Mouse (Mus musculus) CH12F3 (cell line): Measurements from ENCODE around the gene Ceacam19.

Experiments
- in situ Hi-C: fragments of 300-500 bp; cut with MboI; formaldehyde crosslinking; loops from 2 replicates; pipeline ENCODE4 v1.14.3; 2020; ENCODE audit warnings: low sequenced_read_pairs

Ceacam19 gene

DNA sequence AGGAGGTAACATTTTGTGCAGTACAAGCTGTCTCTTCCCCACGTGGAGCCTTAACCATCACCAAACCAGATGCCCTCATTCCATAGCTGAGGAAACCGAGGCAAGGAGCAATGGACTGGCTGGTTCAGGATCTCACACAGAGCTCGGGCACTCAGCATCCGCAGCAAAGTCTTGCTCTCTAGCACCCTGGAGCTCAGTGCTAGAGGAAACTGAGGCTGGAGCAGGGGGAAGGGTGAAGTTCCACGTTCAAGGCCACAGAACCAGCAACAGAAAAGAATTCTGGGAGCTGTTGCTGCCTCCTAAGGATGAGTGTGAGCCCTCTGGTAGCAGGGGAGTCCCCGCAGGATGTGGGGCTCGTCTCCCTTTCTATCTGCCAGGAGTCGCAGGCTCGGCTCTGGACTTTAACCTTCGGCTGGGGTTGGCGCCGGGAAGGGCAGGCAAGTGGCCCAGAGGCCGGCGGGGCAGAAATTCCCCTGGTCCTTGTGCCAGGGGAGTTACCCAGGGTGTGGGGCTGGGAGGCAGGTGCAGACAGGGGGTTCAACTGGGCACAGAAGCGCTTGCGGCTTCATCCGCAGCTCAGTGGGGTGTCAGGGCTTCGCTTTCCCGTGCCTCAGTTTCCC is 44.8 kb downstream of the Ceacam19 start:
- in situ Hi-C loops = loop anchor here (5.0 kb wide), 1 partner anchor 41 kb away; no protein-coding TSS in a partner anchor

- in situ Hi-C loops = loop anchor here (5.0 kb wide), 1 partner anchor 40 kb away; no protein-coding TSS in a partner anchor
These were observed 45.9 kb downstream of the Ceacam19 start for GRCm38 (mm10) chr7:19841686-19842413.

DNA sequence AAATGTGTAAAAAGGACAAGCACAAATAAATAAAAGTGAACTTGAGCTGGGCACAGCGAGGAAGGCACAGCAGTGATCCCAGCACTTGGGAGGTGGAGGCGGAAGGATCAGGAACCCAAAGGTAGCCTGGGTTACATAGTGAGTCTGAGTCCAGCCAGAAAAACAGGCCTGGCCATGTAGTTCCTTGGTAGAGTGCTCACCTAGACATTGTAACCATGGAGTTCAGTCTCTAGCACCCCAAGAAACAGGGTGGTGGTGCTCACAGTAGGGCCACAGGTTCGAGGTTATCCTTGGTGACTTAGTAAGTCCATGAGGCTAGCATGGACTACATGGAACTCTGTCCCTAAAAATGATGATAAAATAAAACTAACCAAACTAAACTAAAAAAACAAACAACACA is 46.8 kb downstream of the Ceacam19 start:
- in situ Hi-C loops = loop anchor here (5.0 kb wide), 1 partner anchor 39 kb away; no protein-coding TSS in a partner anchor

DNA sequence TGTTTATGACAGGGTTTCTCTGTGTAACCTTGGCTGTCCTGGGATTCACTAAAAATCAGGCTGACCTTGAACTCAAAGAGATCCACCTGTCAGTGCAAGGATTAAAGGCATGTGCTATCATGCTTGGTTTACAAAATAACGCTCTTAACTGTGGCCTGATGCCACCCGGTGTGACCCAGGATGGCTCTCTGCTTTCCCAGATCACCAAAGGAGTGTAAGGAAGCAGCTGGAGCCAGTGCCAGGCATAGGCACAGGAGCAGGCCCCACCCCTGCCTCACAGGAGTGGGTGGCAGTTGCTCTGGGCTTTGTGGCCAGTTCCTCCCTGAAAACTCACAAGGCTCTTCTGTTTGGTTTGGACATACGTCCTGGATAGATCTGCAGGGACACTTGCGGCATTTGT is 47.4 kb downstream of the Ceacam19 start:
- in situ Hi-C loops = loop anchor here (5.0 kb wide), 1 partner anchor 38 kb away; no protein-coding TSS in a partner anchor

DNA sequence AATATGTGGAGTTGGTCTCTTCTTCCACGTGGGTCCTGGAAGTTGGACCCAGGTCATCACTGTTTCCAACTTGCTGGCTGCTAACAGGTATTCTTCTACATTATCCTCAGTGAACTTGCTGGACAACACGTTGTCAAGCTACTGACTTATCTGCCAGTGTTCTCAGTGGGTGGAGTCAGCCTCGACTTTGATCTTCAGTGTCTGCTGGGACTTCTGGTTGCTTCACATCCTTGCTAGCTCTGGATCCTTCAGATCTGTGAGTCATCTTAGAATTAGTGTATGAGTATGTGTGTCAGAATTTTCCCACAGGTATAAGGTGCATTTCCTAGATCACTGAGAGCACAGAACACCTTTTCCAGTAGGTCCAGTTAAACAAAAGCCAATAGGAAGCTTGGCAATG is 50.9 kb downstream of the Ceacam19 start:
- in situ Hi-C loops = no loop called here

GRCm38 (mm10) chr7:19834055-19834454 is 53.7 kb downstream of the Ceacam19 start:
- in situ Hi-C loops = no loop called here

DNA sequence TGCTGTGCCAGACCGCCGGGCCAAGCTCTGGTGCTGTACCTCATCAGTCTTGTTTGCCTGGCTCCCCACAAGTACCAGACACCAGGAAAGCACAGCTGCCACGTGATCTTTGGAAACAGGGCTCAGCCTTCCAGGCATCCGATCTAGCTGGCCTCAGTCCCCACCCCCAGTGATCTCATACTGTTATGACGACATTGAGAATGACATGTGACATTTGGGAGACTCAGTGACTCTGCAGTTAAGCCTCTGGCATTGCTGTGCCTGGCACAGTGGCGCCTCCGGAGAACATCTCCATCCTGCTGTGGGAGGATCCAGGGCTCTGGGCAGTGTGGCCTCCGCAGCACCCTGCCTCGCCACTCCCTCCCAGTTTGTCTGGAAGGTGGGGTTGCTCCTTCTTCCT is 55.9 kb downstream of the Ceacam19 start:
- in situ Hi-C loops = no loop called here

- in situ Hi-C loops = no loop called here
These were observed 57.0 kb downstream of the Ceacam19 start for GRCm38 (mm10) chr7:19830682-19831156.

- in situ Hi-C loops = no loop called here
These were observed 58.1 kb downstream of the Ceacam19 start for GRCm38 (mm10) chr7:19829694-19830093.

DNA sequence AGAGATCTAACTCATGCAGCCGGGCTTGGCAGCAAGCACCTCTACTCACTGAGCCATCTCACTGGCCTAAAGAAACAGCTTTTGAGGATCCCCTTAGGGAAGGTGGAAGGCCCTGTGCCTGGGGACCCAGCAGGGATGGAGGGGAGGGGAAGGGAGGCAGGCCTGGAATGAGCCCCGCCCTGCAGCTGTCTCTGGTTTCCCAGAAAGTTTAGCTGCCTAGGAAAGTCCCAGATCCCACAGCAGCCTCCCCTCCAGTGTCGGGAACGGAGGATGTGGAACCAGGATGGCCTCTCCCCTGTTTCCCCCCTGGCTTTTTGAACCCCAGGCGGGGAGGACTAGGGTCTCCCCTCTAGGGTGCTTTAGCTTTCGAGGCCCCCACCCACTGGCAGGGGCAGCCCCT is 61.0 kb downstream of the Ceacam19 start:
- in situ Hi-C loops = no loop called here
